Mouse (Mus musculus): ENCODE measurements at regions not wholly inside any gene's neighbourhood (a gene's known extent, or its start where the extent isn't known, plus 50 kb on each side); places are given as distances from the start of the nearest gene placed in this dataset.

DNA sequence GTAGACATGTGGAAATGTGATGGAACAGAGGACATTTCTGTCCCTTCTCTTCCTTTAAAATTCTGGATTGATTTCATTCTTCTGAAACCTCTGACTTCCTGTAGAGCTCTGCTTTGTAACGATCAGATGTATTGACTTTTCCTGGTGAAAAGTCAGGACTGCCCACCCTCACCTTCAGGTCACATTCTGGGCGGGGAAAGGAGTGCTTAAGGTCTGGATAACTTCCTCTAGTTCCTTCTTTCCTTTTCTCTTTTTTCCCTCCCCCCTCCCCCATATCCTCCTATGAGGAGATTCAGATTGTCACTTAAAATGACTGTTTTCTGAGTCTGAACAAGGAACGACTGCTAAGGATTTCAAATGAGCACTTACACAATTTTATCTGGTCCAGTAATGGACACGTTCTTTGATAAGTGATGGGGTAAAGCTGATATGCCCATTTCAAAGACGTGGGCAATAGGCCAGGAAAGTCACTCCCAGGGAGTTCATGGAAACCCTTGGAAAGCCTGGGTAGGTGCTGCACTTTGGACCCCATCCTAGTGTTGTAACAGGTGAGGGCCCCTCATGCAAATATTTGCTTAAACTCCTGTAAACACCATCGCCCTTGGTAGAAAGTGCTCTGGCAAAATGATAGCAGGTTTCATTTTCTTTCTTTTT is 186.9 kb upstream of the Marcks start:
- no peak for TF ChIP-seq POLR2A (IDR thresholded peaks at IDR 0.05; ENCODE audit: insufficient read depth, low read length)
- TF ChIP-seq CTCF (IDR thresholded peaks at IDR 0.05; ENCODE audit: low read depth, low read length), result no peak

Measured in ES-Bruce4 (cell line).